Mouse (Mus musculus): ENCODE results near the gene Ifitm10. TPM values are rescaled to one million over a fixed set of nuclear protein-coding genes. Genes with fewer than 3 reads are reported as not detected.

The Ifitm10 gene
- polyA plus RNA-seq, 1 experiment from 2014 or later: 0.40 TPM

DNA sequence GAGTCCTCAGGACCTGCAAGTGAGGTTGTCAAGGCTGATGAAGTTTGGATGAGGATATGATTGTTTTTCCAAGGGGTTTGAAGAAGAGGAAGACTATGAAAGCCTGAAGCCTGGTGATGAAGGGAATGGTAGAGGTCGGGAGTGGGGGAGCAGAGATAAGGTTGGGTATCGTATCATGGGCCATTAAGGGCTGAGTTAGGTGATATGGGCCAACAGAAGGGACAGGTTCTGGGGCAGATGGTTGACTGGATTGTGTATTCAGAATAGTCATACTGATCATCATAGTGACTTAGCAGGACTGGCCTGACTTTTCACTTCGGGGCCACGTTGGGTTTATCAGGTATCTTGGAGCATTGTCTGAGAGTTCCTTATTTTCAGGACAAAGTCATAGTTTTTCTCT is 21.9 kb upstream of the Ifitm10 start:
- Histone ChIP-seq H3K27ac (ENCODE audit: low read depth, low read length) (no peak overlapping the region), H3K9me3 (ENCODE audit: control insufficient read depth, low read length) (no peaks in the 10 kb centered on the region), H3K4me2 (no peak overlapping the region), H3K36me3 (ENCODE audit: control insufficient read depth, insufficient read depth, low read length) (no peaks in the 10 kb centered on the region), H3K9ac (ENCODE audit: low read length) (no peak overlapping the region), H3K27me3 (ENCODE audit: control insufficient read depth, insufficient read depth, low read length) (no peaks in the 10 kb centered on the region), H3K4me3 (ENCODE audit: low read depth, low read length) (no peak overlapping the region), H3K4me1 (ENCODE audit: control insufficient read depth, insufficient read depth, low read length) (no peaks in the 10 kb centered on the region)
- WGBS: 88% methylated on average over 4 of the region's 4 CpGs
- ATAC-seq (ENCODE audit: low FRiP score) (no peak), DNase-seq (ENCODE audit: low spot score, missing footprints) (no peak)

DNA sequence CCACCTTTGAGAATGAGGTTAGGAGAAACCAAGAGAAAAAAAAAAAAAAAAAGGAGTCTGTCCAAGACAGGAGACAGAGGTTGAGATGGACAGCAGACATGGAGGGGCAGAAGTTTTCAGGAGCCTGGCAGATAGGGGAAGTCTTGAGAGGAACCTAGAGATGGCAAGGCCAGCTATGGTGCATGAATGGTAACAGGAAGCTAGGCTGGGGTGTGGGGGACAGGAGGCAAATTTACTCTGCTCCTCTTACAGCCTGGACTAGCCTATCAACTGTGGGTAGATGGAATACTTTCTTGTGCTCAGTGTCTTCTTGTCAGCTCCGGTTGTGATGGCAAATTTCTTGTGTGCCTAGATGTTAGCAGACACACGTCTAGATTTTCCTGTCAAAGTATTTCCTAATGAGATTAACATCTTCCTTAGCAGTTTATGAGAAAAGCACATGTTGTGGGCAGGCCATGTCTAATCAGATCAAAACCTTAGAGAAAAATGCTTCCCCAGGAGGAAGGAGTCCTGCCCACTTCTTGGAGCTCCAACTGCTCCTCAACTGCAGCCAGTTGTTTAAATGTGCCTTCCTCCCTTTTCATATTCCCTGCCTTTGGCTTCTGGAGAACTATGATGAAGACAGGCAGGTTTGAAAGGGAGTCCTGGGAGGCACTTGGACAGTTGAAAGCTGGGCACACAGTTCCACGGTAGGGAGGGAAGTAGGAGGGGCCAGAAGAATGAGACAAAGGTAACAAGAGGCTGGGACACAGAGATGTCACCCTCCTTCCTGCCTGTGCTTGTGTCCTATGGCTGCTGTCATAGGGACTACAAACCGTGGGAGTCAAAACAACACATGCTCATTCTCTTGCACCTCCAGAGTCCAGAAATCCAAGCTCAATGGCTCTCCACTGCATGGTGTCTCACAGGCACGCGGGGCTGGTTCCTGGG is 21.0 kb upstream of the Ifitm10 start:
- ATAC-seq (ENCODE audit: low FRiP score) (no peak), DNase-seq (ENCODE audit: low spot score, missing footprints) (no peak)
- Histone ChIP-seq H3K9me3 (ENCODE audit: control insufficient read depth, low read length) (no peaks in the 10 kb centered on the region), H3K4me3 (ENCODE audit: low read depth, low read length) (no peak overlapping the region), H3K4me1 (ENCODE audit: control insufficient read depth, insufficient read depth, low read length) (no peaks in the 10 kb centered on the region), H3K4me2 (no peak overlapping the region), H3K27ac (ENCODE audit: low read depth, low read length) (no peak overlapping the region), H3K9ac (ENCODE audit: low read length) (no peak overlapping the region), H3K27me3 (ENCODE audit: control insufficient read depth, insufficient read depth, low read length) (no peaks in the 10 kb centered on the region), H3K36me3 (ENCODE audit: control insufficient read depth, insufficient read depth, low read length) (no peaks in the 10 kb centered on the region)
- 77% methylated on average over 6 of the region's 6 CpGs for WGBS

DNA sequence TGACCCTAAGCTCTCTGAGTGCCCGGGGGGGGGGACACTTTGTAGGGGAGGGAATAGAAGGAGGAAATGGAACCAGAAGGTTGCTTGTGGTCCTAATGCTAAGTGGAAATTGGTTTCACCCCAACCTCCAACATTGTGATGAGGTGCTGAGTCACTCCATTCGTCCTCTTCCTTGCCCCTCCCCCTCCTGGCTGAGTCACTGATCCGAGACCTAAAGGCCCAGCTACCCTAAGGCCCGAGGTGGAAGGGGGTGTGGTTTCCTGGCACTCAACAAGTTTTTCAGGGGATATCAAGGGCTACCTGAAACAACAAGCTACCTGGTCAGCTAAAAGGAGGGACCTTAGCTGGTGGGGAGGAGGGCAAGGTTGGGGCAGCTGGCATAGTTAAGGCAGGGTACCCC is 19.6 kb upstream of the Ifitm10 start:
- ATAC-seq (ENCODE audit: low FRiP score): no peak

DNA sequence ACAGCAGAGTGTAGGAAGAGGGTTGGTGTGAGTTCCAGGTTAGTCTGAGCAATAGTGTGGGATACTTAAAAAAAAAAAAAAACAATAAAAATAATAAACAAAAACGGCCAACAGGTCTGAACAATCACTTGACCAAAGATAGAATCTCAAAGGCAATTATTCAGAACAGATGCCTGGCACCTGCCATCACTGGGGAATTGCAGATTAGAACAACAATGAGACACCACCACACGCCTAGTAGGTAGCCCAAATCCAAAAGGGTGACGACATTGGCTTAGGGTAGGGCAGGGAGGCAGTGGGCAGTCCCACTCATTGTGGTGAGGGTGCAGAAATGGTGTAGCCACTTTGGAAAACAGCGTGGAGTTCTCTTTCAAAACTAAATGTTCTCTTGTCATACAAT is 18.1 kb upstream of the Ifitm10 start:
- DNase-seq (ENCODE audit: low spot score, missing footprints) (no peak), ATAC-seq (ENCODE audit: low FRiP score) (no peak)
- no peak overlapping the region for H3K4me2 ChIP-seq
- H3K36me3 ChIP-seq (ENCODE audit: control insufficient read depth, insufficient read depth, low read length): no peaks in the 10 kb centered on the region
- H3K27ac ChIP-seq (ENCODE audit: low read depth, low read length): no peak overlapping the region
- H3K27me3 ChIP-seq (ENCODE audit: control insufficient read depth, insufficient read depth, low read length): no peaks in the 10 kb centered on the region
- 72% methylated on average over 4 of the region's 4 CpGs for WGBS
- no peak overlapping the region for H3K4me3 ChIP-seq (ENCODE audit: low read depth, low read length)
- H3K9ac ChIP-seq (ENCODE audit: low read length): no peak overlapping the region
- H3K4me1 ChIP-seq (ENCODE audit: control insufficient read depth, insufficient read depth, low read length): peaks cover 6% of the 10 kb centered on the region
- H3K9me3 ChIP-seq (ENCODE audit: control insufficient read depth, low read length): no peaks in the 10 kb centered on the region

More for the DNA sequence above, 19.6 kb upstream of the Ifitm10 start:
- no peak overlapping the region for H3K9ac ChIP-seq (ENCODE audit: low read length)
- H3K4me2 ChIP-seq: no peak overlapping the region
- no peaks in the 10 kb centered on the region for H3K27me3 ChIP-seq (ENCODE audit: control insufficient read depth, insufficient read depth, low read length)
- 28% methylated on average over 4 of the region's 4 CpGs for WGBS
- no peak overlapping the region for H3K4me3 ChIP-seq (ENCODE audit: low read depth, low read length)
- no peaks in the 10 kb centered on the region for H3K4me1 ChIP-seq (ENCODE audit: control insufficient read depth, insufficient read depth, low read length)
- no peaks in the 10 kb centered on the region for H3K36me3 ChIP-seq (ENCODE audit: control insufficient read depth, insufficient read depth, low read length)
- H3K9me3 ChIP-seq (ENCODE audit: control insufficient read depth, low read length): no peaks in the 10 kb centered on the region
- no peak for DNase-seq (ENCODE audit: low spot score, missing footprints)
- H3K27ac ChIP-seq (ENCODE audit: low read depth, low read length): no peak overlapping the region

DNA sequence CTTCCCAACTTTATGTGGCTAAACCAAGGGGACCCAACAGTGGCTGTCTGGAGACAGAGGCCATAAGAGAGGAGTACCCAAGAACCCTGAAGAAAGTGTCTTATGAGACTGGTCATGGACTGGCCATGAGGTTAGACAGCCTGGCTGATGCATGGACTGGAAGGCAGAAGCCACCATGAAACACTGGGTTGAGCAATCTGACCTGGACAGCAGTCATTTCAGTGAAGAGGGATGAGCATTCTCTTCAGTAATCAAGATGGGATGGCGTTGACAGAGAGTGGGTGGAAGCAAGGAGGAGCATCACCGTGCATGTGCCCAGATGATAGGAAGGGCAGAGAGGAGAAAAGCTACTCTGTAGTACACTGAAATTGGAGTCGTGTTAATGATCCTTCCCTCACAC is 17.6 kb upstream of the Ifitm10 start:
- 80% methylated on average over 3 of the region's 3 CpGs for WGBS
- Histone ChIP-seq H3K4me2 (no peak overlapping the region), H3K4me3 (ENCODE audit: low read depth, low read length) (no peak overlapping the region), H3K9me3 (ENCODE audit: control insufficient read depth, low read length) (no peaks in the 10 kb centered on the region), H3K36me3 (ENCODE audit: control insufficient read depth, insufficient read depth, low read length) (no peaks in the 10 kb centered on the region), H3K27ac (ENCODE audit: low read depth, low read length) (no peak overlapping the region), H3K9ac (ENCODE audit: low read length) (no peak overlapping the region), H3K27me3 (ENCODE audit: control insufficient read depth, insufficient read depth, low read length) (no peaks in the 10 kb centered on the region), H3K4me1 (ENCODE audit: control insufficient read depth, insufficient read depth, low read length) (peaks cover 8% of the 10 kb centered on the region)
- DNase-seq (ENCODE audit: low spot score, missing footprints): no peak
- ATAC-seq (ENCODE audit: low FRiP score): no peak

DNA sequence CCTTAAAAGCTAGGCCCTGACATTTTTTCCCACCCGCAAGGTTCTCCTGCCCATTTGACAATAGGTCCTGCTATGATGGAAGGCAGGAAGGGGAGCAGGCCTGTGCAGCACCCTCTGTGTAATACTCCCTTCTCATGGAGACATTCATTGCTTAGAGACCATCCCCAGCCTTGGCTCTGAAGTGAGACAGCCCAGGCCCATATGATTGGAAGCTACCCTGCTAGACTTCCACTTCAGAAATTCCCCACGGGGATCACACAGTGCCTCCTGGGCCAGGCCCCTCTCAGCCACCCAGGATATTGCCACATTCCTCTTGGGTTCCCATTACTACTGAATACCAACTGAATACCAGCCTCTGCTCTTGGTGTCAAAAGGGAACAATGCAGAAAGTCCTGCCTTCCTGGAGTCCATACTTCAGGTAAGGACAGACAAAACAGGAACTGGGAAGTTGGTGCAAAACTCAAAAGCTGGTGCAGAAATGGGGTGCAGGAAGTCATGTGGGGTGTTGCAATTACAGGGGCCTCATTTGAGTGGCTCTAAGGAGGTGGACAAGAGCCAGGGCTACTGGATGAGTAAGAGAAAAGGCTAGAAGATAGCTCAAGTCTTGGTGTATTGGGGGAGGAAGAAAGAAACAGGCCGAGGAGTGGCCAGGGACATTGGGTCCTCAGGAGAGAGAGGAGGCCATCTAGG is 16.6 kb upstream of the Ifitm10 start:
- H3K4me3 ChIP-seq (ENCODE audit: low read depth, low read length): no peak overlapping the region
- 90% methylated on average over 3 of the region's 3 CpGs for WGBS
- H3K27ac ChIP-seq (ENCODE audit: low read depth, low read length): no peak overlapping the region
- H3K9ac ChIP-seq (ENCODE audit: low read length): no peak overlapping the region
- no peaks in the 10 kb centered on the region for H3K9me3 ChIP-seq (ENCODE audit: control insufficient read depth, low read length)
- H3K36me3 ChIP-seq (ENCODE audit: control insufficient read depth, insufficient read depth, low read length): 0 out of 2 replicates have a peak, but pooled peaks cover 3% of the 10 kb centered on the region
- DNase-seq (ENCODE audit: low spot score, missing footprints) (no peak), ATAC-seq (ENCODE audit: low FRiP score) (no peak)
- no peaks in the 10 kb centered on the region for H3K27me3 ChIP-seq (ENCODE audit: control insufficient read depth, insufficient read depth, low read length)
- H3K4me1 ChIP-seq (ENCODE audit: control insufficient read depth, insufficient read depth, low read length): peaks cover 8% of the 10 kb centered on the region
- no peak overlapping the region for H3K4me2 ChIP-seq

DNA sequence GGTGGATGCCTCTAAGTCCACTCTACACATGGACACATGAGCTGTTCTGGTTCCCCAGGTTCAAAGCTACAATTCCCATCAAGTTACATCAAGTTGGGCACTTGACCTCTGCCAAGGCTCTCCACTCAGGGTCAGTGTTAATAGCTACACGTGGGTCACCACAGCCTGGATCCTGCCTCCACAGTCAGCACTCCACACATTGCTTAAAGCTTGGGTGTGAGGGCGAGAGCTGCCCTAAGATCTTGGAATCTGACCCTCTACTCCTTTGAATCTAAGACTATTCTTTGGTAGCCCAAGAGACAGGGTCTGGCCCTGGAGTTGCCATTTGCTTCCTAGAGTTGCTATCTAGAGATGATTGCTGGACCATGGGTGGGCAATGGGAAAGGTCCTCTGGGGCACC is 15.2 kb upstream of the Ifitm10 start:
- H3K27ac ChIP-seq (ENCODE audit: low read depth, low read length): no peak overlapping the region
- no peaks in the 10 kb centered on the region for H3K9me3 ChIP-seq (ENCODE audit: control insufficient read depth, low read length)
- no peak overlapping the region for H3K9ac ChIP-seq (ENCODE audit: low read length)
- H3K4me2 ChIP-seq: no peak overlapping the region
- no peaks in the 10 kb centered on the region for H3K27me3 ChIP-seq (ENCODE audit: control insufficient read depth, insufficient read depth, low read length)
- 0 out of 2 replicates have a peak, but pooled peaks cover 3% of the 10 kb centered on the region for H3K36me3 ChIP-seq (ENCODE audit: control insufficient read depth, insufficient read depth, low read length)
- WGBS: 100% methylated on average over 2 of the region's 2 CpGs
- H3K4me3 ChIP-seq (ENCODE audit: low read depth, low read length): no peak overlapping the region
- no peak for DNase-seq (ENCODE audit: low spot score, missing footprints)
- ATAC-seq (ENCODE audit: low FRiP score): no peak
- H3K4me1 ChIP-seq (ENCODE audit: control insufficient read depth, insufficient read depth, low read length): peaks cover 8% of the 10 kb centered on the region

DNA sequence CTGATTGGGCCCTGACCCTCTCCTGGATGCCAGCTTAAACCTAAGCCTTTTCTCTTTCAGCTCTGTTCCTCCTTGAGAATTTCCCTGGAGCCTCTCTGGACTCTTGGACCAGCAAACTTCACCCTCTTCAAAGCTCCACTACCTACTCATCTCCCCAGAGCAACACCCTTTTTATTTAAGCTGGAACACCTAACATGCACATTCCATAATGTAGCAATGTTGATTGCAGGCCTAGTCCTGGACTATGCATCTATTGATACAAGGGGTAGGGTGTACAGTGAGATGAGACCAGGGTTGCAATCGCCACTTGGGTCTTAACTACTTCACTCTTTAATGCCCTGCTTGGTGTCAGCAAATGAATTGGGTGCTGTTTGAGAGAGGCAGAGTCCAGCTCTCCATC is 14.6 kb upstream of the Ifitm10 start:
- H3K9ac ChIP-seq (ENCODE audit: low read length): no peak overlapping the region

More for the DNA sequence above, 14.6 kb upstream of the Ifitm10 start:
- 97% methylated on average over 1 of the region's 1 CpGs for WGBS
- Histone ChIP-seq H3K27me3 (ENCODE audit: control insufficient read depth, insufficient read depth, low read length) (no peaks in the 10 kb centered on the region), H3K9me3 (ENCODE audit: control insufficient read depth, low read length) (no peaks in the 10 kb centered on the region), H3K4me1 (ENCODE audit: control insufficient read depth, insufficient read depth, low read length) (peaks cover 8% of the 10 kb centered on the region), H3K36me3 (ENCODE audit: control insufficient read depth, insufficient read depth, low read length) (peaks cover 5% of the 10 kb centered on the region; the same call in 1 of the 2 replicates), H3K27ac (ENCODE audit: low read depth, low read length) (no peak overlapping the region), H3K4me3 (ENCODE audit: low read depth, low read length) (peak overlapping the region; percentile 81), H3K4me2 (peak overlapping the region; percentile 81)
- ATAC-seq (ENCODE audit: low FRiP score) (peak; percentile 39), DNase-seq (ENCODE audit: low spot score, missing footprints) (no peak)
